Mouse (Mus musculus) forebrain, postnatal 0 days (tissue): ENCODE measurements around the gene Ppm1f. TPM values are rescaled to one million over a fixed set of nuclear protein-coding genes. Genes with fewer than 3 reads are reported as not detected.
"Not testable (repeated sequence)": the region's sequence is repeated elsewhere in the genome, so short reads cannot be mapped to it uniquely, and the experiment has no call there.

ENCODE experiments used
- ATAC-seq: fragments of 200-750 bp; cut with Nextera tagmentation; 2 replicates; pipeline ENCODE4 v1.8.0; 2017; ENCODE audit warnings: mild to moderate bottlenecking, moderate library complexity
- DNase-seq: peaks from one replicate; pipeline ENCODE4 v3.0.0-alpha.2; 2015
- H3K27ac ChIP-seq: fragments of 300-500 bp; sonication (generic); 2 replicates; pipeline ENCODE4 v1.5.1; 2014; ENCODE audit warnings: low read depth, mild to moderate bottlenecking, antibody characterized with exemption, low read length, moderate library complexity, mixed read lengths
- H3K27me3 ChIP-seq: fragments of 300-500 bp; sonication (generic); 2 replicates; pipeline ENCODE4 v1.6.1; 2014; ENCODE audit warnings: mild to moderate bottlenecking, low read length, mixed read lengths; ENCODE audit not compliant: insufficient read depth
- H3K36me3 ChIP-seq: fragments of 300-500 bp; sonication (generic); 2 replicates; pipeline ENCODE4 v1.6.1; 2014; ENCODE audit warnings: mild to moderate bottlenecking, moderate library complexity; ENCODE audit not compliant: insufficient read depth
- H3K4me1 ChIP-seq: fragments of 300-500 bp; sonication (generic); 2 replicates; pipeline ENCODE4 v1.6.1; 2014; ENCODE audit warnings: antibody characterized with exemption; ENCODE audit not compliant: insufficient read depth
- H3K4me2 ChIP-seq: fragments of 300-500 bp; sonication (generic); 2 replicates; pipeline ENCODE4 v1.6.1; 2014; ENCODE audit warnings: low read depth, mild to moderate bottlenecking, moderate library complexity
- H3K4me3 ChIP-seq: fragments of 300-500 bp; sonication (generic); 2 replicates; pipeline ENCODE4 v1.5.1; 2014; ENCODE audit warnings: low read depth, low read length, mixed read lengths
- H3K9ac ChIP-seq: fragments of 300-500 bp; sonication (generic); 2 replicates; pipeline ENCODE4 v1.6.1; 2014; ENCODE audit warnings: mild to moderate bottlenecking
- H3K9me3 ChIP-seq: fragments of 300-500 bp; sonication (generic); 2 replicates; pipeline ENCODE4 v1.6.1; 2016; ENCODE audit warnings: low read length
- CTCF ChIP-seq: sonication (generic); IDR thresholded peaks from 2 replicates; pipeline ENCODE4 v1.5.1; 2016; ENCODE audit warnings: antibody characterized with exemption, control low read depth, low read depth
- WGBS: fragments of 180-500 bp; shearing (Covaris S2); extraction: QIAGEN DNeasy Blood & Tissue Kit; methylation state at CpG from one replicate; pipeline ENCODE4 v1.1.7; 2014; 5-methylcytosine and 5-hydroxymethylcytosine counted together
- polyA plus RNA-seq: library from polyadenylated mRNA; unstranded; fragments of >200 nt; fragmentation: Nextera tagmentation; extraction: Ambion mirVana; gene quantifications from 2 replicates; pipeline ENCODE4 v1.2.1, GENCODE M21; 2015
- total RNA-seq: library from RNA; depleted of rRNA; stranded (reverse); fragments of >200 nt; gene quantifications from 2 replicates; pipeline ENCODE4 v1.2.3, GENCODE M21; 2014; rRNA removed

Gene Ppm1f
- 26.8 and 34.7 TPM in 2 replicates for total RNA-seq
- polyA plus RNA-seq = 7.9 and 12.1 TPM in 2 replicates

GRCm38 (mm10) chr16:16896382-16897055, at the start of gene Ppm1f:
TSS of gene Ppm1f (plus strand) at chr16:16896469.
- WGBS = under 1% methylated on average over 29 of the region's 29 CpGs
- H3K4me3 ChIP-seq = peak within 1 kb of the TSS; percentile 68
- TF ChIP-seq CTCF = peak; percentile 98
- H3K27ac ChIP-seq = peak within 1 kb of the TSS; percentile 77
- H3K27me3 ChIP-seq = no peaks in the 10 kb centered on the region
- H3K9ac ChIP-seq = peak within 1 kb of the TSS; percentile 77
- H3K4me1 ChIP-seq = peaks cover 13% of the 10 kb centered on the region; the same call in 1 of the 2 replicates
- ATAC-seq (peak; percentile 96), DNase-seq (peak; percentile 97)
- peaks cover 15% of the 10 kb centered on the region for H3K36me3 ChIP-seq
- no peaks in the 10 kb centered on the region for H3K9me3 ChIP-seq
- H3K4me2 ChIP-seq = peak within 1 kb of the TSS; percentile 81

- Histone ChIP-seq H3K27me3 (no peaks in the 10 kb centered on the region), H3K9ac (no peak overlapping the region), H3K4me3 (no peak overlapping the region), H3K4me2 (no peak overlapping the region), H3K27ac (no peak overlapping the region), H3K9me3 (no peaks in the 10 kb centered on the region), H3K36me3 (no peaks in the 10 kb centered on the region), H3K4me1 (no peaks in the 10 kb centered on the region)
- ATAC-seq (no peak), DNase-seq (no peak)
- no peak for TF ChIP-seq CTCF
Observed at GRCm38 (mm10) chr16:16849196-16849595, 47.1 kb upstream of the Ppm1f start.

GRCm38 (mm10) chr16:16852411-16852810, 43.9 kb upstream of the Ppm1f start:
- no peak overlapping the region for H3K4me3 ChIP-seq
- H3K4me1 ChIP-seq = no peaks in the 10 kb centered on the region
- WGBS = 79% methylated on average over 3 of the region's 3 CpGs
- H3K4me2 ChIP-seq = no peak overlapping the region
- no peaks in the 10 kb centered on the region for H3K27me3 ChIP-seq
- no peak for TF ChIP-seq CTCF
- no peaks in the 10 kb centered on the region for H3K36me3 ChIP-seq
- H3K9ac ChIP-seq = no peak overlapping the region
- H3K27ac ChIP-seq = no peak overlapping the region
- ATAC-seq (no peak), DNase-seq (no peak)
- no peaks in the 10 kb centered on the region for H3K9me3 ChIP-seq

- DNase-seq = no peak
- Histone ChIP-seq H3K9me3 (no peaks in the 10 kb centered on the region), H3K4me2 (no peak overlapping the region), H3K27me3 (no peaks in the 10 kb centered on the region), H3K36me3 (no peaks in the 10 kb centered on the region), H3K4me3 (no peak overlapping the region), H3K27ac (no peak overlapping the region), H3K4me1 (no peaks in the 10 kb centered on the region), H3K9ac (no peak overlapping the region)
- peak; percentile 31 for TF ChIP-seq CTCF
- WGBS = 33% methylated on average over 6 of the region's 6 CpGs
- ATAC-seq = no peak
Observed at GRCm38 (mm10) chr16:16854836-16855235, 41.4 kb upstream of the Ppm1f start.

- Histone ChIP-seq H3K4me3 (no peak overlapping the region), H3K4me1 (no peaks in the 10 kb centered on the region), H3K4me2 (no peak overlapping the region), H3K27ac (no peak overlapping the region), H3K36me3 (no peaks in the 10 kb centered on the region), H3K27me3 (no peaks in the 10 kb centered on the region), H3K9ac (no peak overlapping the region), H3K9me3 (no peaks in the 10 kb centered on the region)
- DNase-seq = no peak
- no peak for ATAC-seq
- TF ChIP-seq CTCF = no peak
- 94% methylated on average over 1 of the region's 1 CpGs for WGBS
Observed at GRCm38 (mm10) chr16:16855541-16855940, 40.7 kb upstream of the Ppm1f start.

- not testable (repeated sequence) for H3K9me3 ChIP-seq, H3K4me2 ChIP-seq, H3K9ac ChIP-seq, H3K36me3 ChIP-seq, H3K4me1 ChIP-seq, DNase-seq, ATAC-seq, H3K27me3 ChIP-seq, H3K27ac ChIP-seq, H3K4me3 ChIP-seq
- WGBS = 87% methylated on average over 9 of the region's 9 CpGs
Observed at GRCm38 (mm10) chr16:16856054-16856453, 40.2 kb upstream of the Ppm1f start.

- Histone ChIP-seq H3K9me3 (no peaks in the 10 kb centered on the region), H3K27me3 (no peaks in the 10 kb centered on the region), H3K4me1 (no peaks in the 10 kb centered on the region), H3K4me2 (no peak overlapping the region), H3K27ac (no peak overlapping the region), H3K4me3 (no peak overlapping the region), H3K36me3 (no peaks in the 10 kb centered on the region), H3K9ac (no peak overlapping the region)
- no peak for DNase-seq
- no peak for TF ChIP-seq CTCF
- WGBS = 80% methylated on average over 13 of the region's 13 CpGs
- no peak for ATAC-seq
Observed at GRCm38 (mm10) chr16:16856731-16857476, 39.4 kb upstream of the Ppm1f start.
